Mouse (Mus musculus) hindbrain, embryonic 10.5 days (tissue): ENCODE data around the gene Fgd5. TPM values are rescaled to one million over a fixed set of nuclear protein-coding genes. Genes with fewer than 3 reads are reported as not detected.

Experiments
- DNase-seq: peaks from one replicate; pipeline ENCODE4 v3.0.0-alpha.2; 2017; ENCODE audit warnings: low spot score
- H3K27ac ChIP-seq: fragments of 300-500 bp; sonication (generic); 2 replicates; pipeline ENCODE4 v1.5.1; 2016; ENCODE audit warnings: mild to moderate bottlenecking, moderate library complexity
- H3K27me3 ChIP-seq: fragments of 300-500 bp; sonication (generic); 2 replicates; pipeline ENCODE4 v1.6.1; 2016; ENCODE audit warnings: mild to moderate bottlenecking; ENCODE audit not compliant: poor library complexity, insufficient read depth, severe bottlenecking
- H3K36me3 ChIP-seq: fragments of 300-500 bp; sonication (generic); 2 replicates; pipeline ENCODE4 v1.6.1; 2016; ENCODE audit warnings: mild to moderate bottlenecking, moderate library complexity
- H3K4me1 ChIP-seq: fragments of 300-500 bp; sonication (generic); replicated peaks from 2 replicates; pipeline ENCODE4 v1.6.1; 2016; ENCODE audit warnings: mild to moderate bottlenecking
- H3K4me3 ChIP-seq: fragments of 300-500 bp; sonication (generic); 2 replicates; pipeline ENCODE4 v1.5.1; 2016; ENCODE audit warnings: mild to moderate bottlenecking, moderate library complexity
- H3K9me3 ChIP-seq: fragments of 300-500 bp; sonication (generic); 2 replicates; pipeline ENCODE4 v1.6.1; 2016; ENCODE audit warnings: mild to moderate bottlenecking, moderate library complexity
- WGBS: fragments of 180-500 bp; shearing (Covaris S2); methylation state at CpG from one replicate; pipeline ENCODE4 v1.1.7; 2016; 5-methylcytosine and 5-hydroxymethylcytosine counted together
- polyA plus RNA-seq: library from polyadenylated mRNA; unstranded; fragments of >200 nt; fragmentation: Nextera tagmentation; extraction: Ambion mirVana; gene quantifications from 2 replicates; pipeline ENCODE4 v1.2.1, GENCODE M21; 2016

The Fgd5 gene
- polyA plus RNA-seq, 1 experiment from 2014 or later, result 8.1 TPM

GRCm38 (mm10) chr6:92014936-92015335 is 36.3 kb downstream of the Fgd5 start:
- WGBS, result 79% methylated on average over 7 of the region's 7 CpGs
- Histone ChIP-seq H3K4me3 (no peak overlapping the region), H3K9me3 (no peaks in the 10 kb centered on the region), H3K4me1 (peaks cover 4% of the 10 kb centered on the region), H3K27me3 (no peaks in the 10 kb centered on the region), H3K27ac (no peak overlapping the region), H3K36me3 (no peaks in the 10 kb centered on the region)
- DNase-seq, result no peak

GRCm38 (mm10) chr6:92015848-92016247 is 37.2 kb downstream of the Fgd5 start:
- DNase-seq, result no peak
- H3K4me3 ChIP-seq, result no peak overlapping the region
- H3K36me3 ChIP-seq, result no peaks in the 10 kb centered on the region
- H3K27ac ChIP-seq, result no peak overlapping the region
- peaks cover 3% of the 10 kb centered on the region; the same call in 1 of the 2 replicates for H3K4me1 ChIP-seq
- WGBS, result 83% methylated on average over 5 of the region's 5 CpGs
- no peaks in the 10 kb centered on the region for H3K27me3 ChIP-seq
- H3K9me3 ChIP-seq, result no peaks in the 10 kb centered on the region

- Histone ChIP-seq H3K27ac (no peak overlapping the region), H3K4me3 (no peak overlapping the region), H3K36me3 (no peaks in the 10 kb centered on the region), H3K9me3 (no peaks in the 10 kb centered on the region), H3K4me1 (peaks cover 3% of the 10 kb centered on the region; the same call in 1 of the 2 replicates), H3K27me3 (no peaks in the 10 kb centered on the region)
- DNase-seq, result no peak
- 84% methylated on average over 6 of the region's 6 CpGs for WGBS
Measured at GRCm38 (mm10) chr6:92016738-92017137, 38.1 kb downstream of the Fgd5 start.

GRCm38 (mm10) chr6:92018421-92018820 is 39.7 kb downstream of the Fgd5 start:
- peaks cover 3% of the 10 kb centered on the region; the same call in 1 of the 2 replicates for H3K4me1 ChIP-seq
- 77% methylated on average over 6 of the region's 6 CpGs for WGBS
- DNase-seq, result no peak
- H3K27me3 ChIP-seq, result no peaks in the 10 kb centered on the region
- H3K9me3 ChIP-seq, result no peaks in the 10 kb centered on the region
- H3K4me3 ChIP-seq, result no peak overlapping the region
- H3K27ac ChIP-seq, result no peak overlapping the region
- H3K36me3 ChIP-seq, result no peaks in the 10 kb centered on the region

- Histone ChIP-seq H3K4me3 (no peak overlapping the region), H3K4me1 (no peaks in the 10 kb centered on the region; the same call in none of the 2 replicates), H3K27me3 (no peaks in the 10 kb centered on the region), H3K9me3 (no peaks in the 10 kb centered on the region), H3K36me3 (no peaks in the 10 kb centered on the region), H3K27ac (no peak overlapping the region)
- DNase-seq, result no peak
- WGBS, result 93% methylated on average over 9 of the region's 9 CpGs
Measured at GRCm38 (mm10) chr6:92021061-92021460, 42.4 kb downstream of the Fgd5 start.

GRCm38 (mm10) chr6:92021506-92021905 is 42.8 kb downstream of the Fgd5 start:
- H3K4me3 ChIP-seq, result no peak overlapping the region
- DNase-seq, result no peak
- no peaks in the 10 kb centered on the region for H3K36me3 ChIP-seq
- 87% methylated on average over 6 of the region's 6 CpGs for WGBS
- H3K9me3 ChIP-seq, result no peaks in the 10 kb centered on the region
- H3K27me3 ChIP-seq, result no peaks in the 10 kb centered on the region
- no peak overlapping the region for H3K27ac ChIP-seq
- peaks cover 1% of the 10 kb centered on the region for H3K4me1 ChIP-seq

- 77% methylated on average over 1 of the region's 1 CpGs for WGBS
- H3K27me3 ChIP-seq, result no peaks in the 10 kb centered on the region
- DNase-seq, result no peak
Measured at GRCm38 (mm10) chr6:92025252-92025651, 46.6 kb downstream of the Fgd5 start.

GRCm38 (mm10) chr6:92027379-92027778 is 48.7 kb downstream of the Fgd5 start:
- H3K4me1 ChIP-seq, result peaks cover 5% of the 10 kb centered on the region
- H3K36me3 ChIP-seq, result no peaks in the 10 kb centered on the region
- no peaks in the 10 kb centered on the region for H3K9me3 ChIP-seq
- no peak for DNase-seq
- no peak overlapping the region for H3K4me3 ChIP-seq
- H3K27me3 ChIP-seq, result no peaks in the 10 kb centered on the region
- 76% methylated on average over 4 of the region's 4 CpGs for WGBS
- no peak overlapping the region for H3K27ac ChIP-seq

More at GRCm38 (mm10) chr6:92025252-92025651, 46.6 kb downstream of the Fgd5 start:
- Histone ChIP-seq H3K9me3 (no peaks in the 10 kb centered on the region), H3K4me1 (peaks cover 5% of the 10 kb centered on the region), H3K36me3 (no peaks in the 10 kb centered on the region), H3K4me3 (no peak overlapping the region), H3K27ac (no peak overlapping the region)

GRCm38 (mm10) chr6:92030646-92031045 is 52.0 kb downstream of the Fgd5 start:
- Histone ChIP-seq H3K27ac (no peak overlapping the region), H3K9me3 (no peaks in the 10 kb centered on the region), H3K27me3 (no peaks in the 10 kb centered on the region), H3K36me3 (no peaks in the 10 kb centered on the region), H3K4me1 (peaks cover 11% of the 10 kb centered on the region), H3K4me3 (no peak overlapping the region)
- 78% methylated on average over 8 of the region's 8 CpGs for WGBS
- DNase-seq, result no peak

GRCm38 (mm10) chr6:92034713-92035112 is 56.0 kb downstream of the Fgd5 start:
- 75% methylated on average over 6 of the region's 6 CpGs for WGBS
- no peaks in the 10 kb centered on the region for H3K9me3 ChIP-seq
- H3K4me3 ChIP-seq, result no peak overlapping the region
- no peaks in the 10 kb centered on the region for H3K36me3 ChIP-seq
- no peaks in the 10 kb centered on the region for H3K27me3 ChIP-seq
- no peak for DNase-seq
- H3K27ac ChIP-seq, result no peak overlapping the region
- H3K4me1 ChIP-seq, result peaks cover 7% of the 10 kb centered on the region

GRCm38 (mm10) chr6:92036372-92036771 is 57.7 kb downstream of the Fgd5 start:
- H3K27ac ChIP-seq, result no peak overlapping the region
- H3K9me3 ChIP-seq, result no peaks in the 10 kb centered on the region
- no peaks in the 10 kb centered on the region for H3K27me3 ChIP-seq
- 63% methylated on average over 5 of the region's 5 CpGs for WGBS
- no peaks in the 10 kb centered on the region for H3K36me3 ChIP-seq
- DNase-seq, result no peak
- H3K4me1 ChIP-seq, result peaks cover 7% of the 10 kb centered on the region
- H3K4me3 ChIP-seq, result no peak overlapping the region

- Histone ChIP-seq H3K4me3 (no peak overlapping the region), H3K9me3 (no peaks in the 10 kb centered on the region), H3K36me3 (no peaks in the 10 kb centered on the region), H3K4me1 (peaks cover 7% of the 10 kb centered on the region), H3K27ac (no peak overlapping the region), H3K27me3 (no peaks in the 10 kb centered on the region)
- no peak for DNase-seq
- 75% methylated on average over 3 of the region's 3 CpGs for WGBS
Measured at GRCm38 (mm10) chr6:92038158-92038557, 59.5 kb downstream of the Fgd5 start.

- Histone ChIP-seq H3K9me3 (no peaks in the 10 kb centered on the region), H3K27me3 (no peaks in the 10 kb centered on the region), H3K36me3 (no peaks in the 10 kb centered on the region), H3K27ac (no peak overlapping the region), H3K4me1 (no peaks in the 10 kb centered on the region; the same call in 1 of the 2 replicates), H3K4me3 (no peak overlapping the region)
- no peak for DNase-seq
- 91% methylated on average over 5 of the region's 5 CpGs for WGBS
Measured at GRCm38 (mm10) chr6:92041271-92041670, 62.6 kb downstream of the Fgd5 start.

- no peaks in the 10 kb centered on the region; the same call in 1 of the 2 replicates for H3K4me1 ChIP-seq
- H3K27ac ChIP-seq, result no peak overlapping the region
- no peak for DNase-seq
- H3K27me3 ChIP-seq, result no peaks in the 10 kb centered on the region
- H3K9me3 ChIP-seq, result no peaks in the 10 kb centered on the region
- 95% methylated on average over 4 of the region's 4 CpGs for WGBS
- H3K36me3 ChIP-seq, result no peaks in the 10 kb centered on the region
- H3K4me3 ChIP-seq, result no peak overlapping the region
Measured at GRCm38 (mm10) chr6:92042055-92042454, 63.4 kb downstream of the Fgd5 start.
